Mouse (Mus musculus) liver, adult 2 months (tissue): ENCODE data around the gene Sez6l.

Experiments used
- CTCF ChIP-seq: fragments of 200-500 bp; IDR thresholded peaks from 2 replicates; pipeline ENCODE4 v1.5.1; 2011; ENCODE audit warnings: low read depth, low read length, control low read depth
- POLR2A ChIP-seq: fragments of 200-500 bp; IDR thresholded peaks from 2 replicates; pipeline ENCODE4 v1.6.1; 2011; ENCODE audit warnings: low read length, control low read depth; ENCODE audit not compliant: insufficient read depth; ENCODE audit errors: extremely low read depth

DNA sequence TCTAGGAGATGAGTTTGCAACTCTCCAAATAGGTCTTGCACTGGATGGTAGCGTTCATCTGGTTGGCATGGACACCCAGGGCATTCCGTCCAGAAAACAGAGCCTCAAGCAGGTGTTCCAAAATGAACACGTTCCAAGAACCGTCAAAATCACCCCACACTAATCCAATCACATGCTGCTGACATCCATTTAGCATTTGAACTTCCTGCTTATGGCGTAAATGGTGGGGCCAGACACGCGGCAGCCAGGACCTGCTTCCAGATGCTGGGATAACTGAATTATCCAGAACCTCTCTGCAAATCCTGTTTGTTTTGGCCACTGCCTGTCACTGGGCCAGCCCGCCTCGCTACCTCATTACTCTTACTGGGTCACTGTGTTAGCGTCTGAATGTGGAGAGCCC lies 177.7 kb downstream of the Sez6l start:
- TF ChIP-seq POLR2A = no peak
- no peak for TF ChIP-seq CTCF
